Mouse (Mus musculus) retina, postnatal 7 days (tissue): ENCODE data around the gene Kcnk10.

Experiments used
- DNase-seq: peaks from one replicate; pipeline ENCODE4 v3.0.0-alpha.2; 2012; ENCODE audit warnings: low read depth, low spot score

Gene Kcnk10

DNA sequence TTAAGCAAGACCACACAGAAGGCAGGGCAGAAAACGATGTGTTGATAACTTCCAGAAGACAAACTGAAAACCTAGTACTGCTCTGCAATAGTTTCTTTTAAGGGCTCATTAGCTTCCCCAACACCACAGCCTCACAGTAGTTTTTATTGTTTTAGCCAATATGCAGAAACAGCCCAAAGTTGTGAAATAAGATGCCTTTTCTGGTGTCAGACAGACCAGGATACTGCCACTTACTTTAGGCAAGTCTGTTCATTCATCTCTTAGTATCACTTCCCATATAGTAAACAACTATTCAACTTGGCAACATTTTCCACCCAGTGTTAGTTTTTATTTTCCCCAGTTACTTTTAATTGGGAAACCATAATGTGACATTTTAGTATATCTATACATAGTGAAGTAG lies 171.5 kb downstream of the Kcnk10 start:
- no peak for DNase-seq

GRCm38 (mm10) chr12:98406076-98406475 lies 172.0 kb downstream of the Kcnk10 start:
- no peak for DNase-seq

GRCm38 (mm10) chr12:98396586-98396985 lies 181.5 kb downstream of the Kcnk10 start:
- no peak for DNase-seq

DNA sequence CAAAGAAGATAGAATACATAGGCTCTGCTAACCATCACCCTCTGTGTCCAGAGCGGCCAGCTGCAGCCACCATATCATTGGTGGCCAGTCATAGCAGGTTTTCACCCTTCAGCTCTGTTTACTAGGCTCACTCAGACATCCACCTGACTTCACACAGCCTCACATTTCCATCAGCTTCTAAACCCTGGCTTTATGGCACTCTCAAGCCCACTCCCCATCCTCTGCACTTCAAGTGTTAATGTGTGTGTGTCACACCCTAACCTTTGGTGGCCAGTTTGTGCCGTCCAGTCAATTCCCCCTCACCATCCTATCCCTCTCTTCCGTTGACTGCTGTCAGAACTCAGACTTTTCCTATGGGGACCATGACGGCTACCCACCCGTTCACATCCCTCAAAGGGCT lies 184.0 kb downstream of the Kcnk10 start:
- DNase-seq, result no peak

- no peak for DNase-seq
Observed at GRCm38 (mm10) chr12:98391347-98391746, 186.8 kb downstream of the Kcnk10 start.

- DNase-seq, result no peak
Observed at GRCm38 (mm10) chr12:98389618-98390017, 188.5 kb downstream of the Kcnk10 start.
